Mouse (Mus musculus): ENCODE results near the gene Tex37.

Tex37 gene

DNA sequence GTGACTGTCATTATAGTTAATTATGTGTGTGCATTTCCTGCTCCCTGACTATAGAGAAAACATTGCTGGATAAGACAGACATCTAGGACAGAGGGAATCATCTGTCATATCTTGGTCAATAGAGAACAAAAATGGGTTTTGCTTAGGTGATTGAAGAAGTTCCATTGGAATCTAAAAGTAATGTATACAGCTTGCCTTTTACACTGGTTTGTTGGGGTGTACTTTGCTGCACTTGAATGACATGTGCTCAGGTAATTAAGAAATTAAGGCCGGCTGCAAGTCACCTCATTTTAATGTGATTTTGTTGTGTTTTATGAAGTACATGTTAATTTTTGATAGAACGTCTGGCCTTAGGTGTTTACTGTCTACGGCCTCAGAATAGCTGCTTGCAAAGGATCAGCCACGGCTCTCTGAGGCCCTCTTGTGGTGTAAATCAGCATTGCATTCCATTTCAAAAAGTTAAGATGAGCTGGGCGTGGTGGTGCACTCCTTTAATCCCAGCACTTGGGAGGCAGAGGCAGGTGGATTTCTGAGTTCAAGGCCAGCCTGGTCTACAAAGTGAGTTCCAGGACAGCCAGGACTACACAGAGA lies 37.9 kb downstream of the Tex37 start:
- DNase-seq (ENCODE audit: low spot score): peak; percentile 9

DNA sequence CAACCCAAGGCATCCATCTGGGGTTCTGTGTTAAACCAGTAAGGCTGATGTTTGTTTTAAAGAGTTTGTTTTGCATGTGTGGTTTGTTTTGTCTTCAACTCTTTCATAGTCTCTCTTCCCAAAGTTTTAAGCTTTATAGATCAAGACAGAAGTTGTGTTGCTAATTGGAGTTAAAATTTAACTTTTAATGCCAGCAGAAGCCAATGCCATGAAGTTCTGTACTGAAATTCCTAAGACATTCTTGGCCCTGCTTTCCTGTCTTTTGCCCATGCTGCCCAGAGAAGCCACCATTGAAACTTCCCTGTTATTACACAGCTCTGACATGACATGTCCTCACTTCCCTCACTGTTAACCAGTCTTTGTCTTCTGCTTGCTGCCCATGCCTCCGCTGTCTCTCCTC lies 43.7 kb downstream of the Tex37 start:
- no peak for DNase-seq (ENCODE audit: low spot score)

DNA sequence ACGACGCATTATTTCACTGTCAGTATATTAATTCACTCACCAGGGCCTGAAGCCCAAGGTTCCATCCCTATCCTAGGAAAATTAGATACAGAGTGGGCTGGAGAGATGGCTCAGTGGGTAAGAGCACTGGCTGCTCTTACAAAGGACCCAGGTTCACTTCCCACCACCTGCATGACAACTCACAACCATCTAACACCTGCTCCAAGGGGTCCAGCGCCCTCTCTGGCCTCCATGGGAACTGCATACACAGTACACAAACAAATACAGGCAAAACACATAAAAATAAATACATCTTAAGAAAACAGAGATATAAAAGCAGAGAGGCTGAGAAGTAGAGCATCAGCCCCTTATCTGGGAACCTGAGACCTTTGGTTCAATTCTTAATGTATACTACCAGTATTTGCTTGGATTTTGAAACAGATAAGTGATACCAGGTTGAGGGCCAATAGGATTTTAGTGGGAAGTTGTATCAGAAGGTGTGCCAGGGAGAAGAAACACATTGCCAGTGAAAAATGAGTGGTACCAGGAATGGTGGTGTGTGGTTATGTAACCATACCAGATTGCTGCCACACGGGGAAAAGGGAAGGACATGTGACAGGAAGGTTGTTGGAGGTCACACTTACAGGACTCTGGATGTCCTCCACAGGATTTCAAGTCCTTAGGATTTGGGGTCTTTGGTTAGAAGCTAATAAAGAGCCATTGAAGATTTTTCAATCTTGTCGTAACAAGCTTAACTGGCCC lies 44.5 kb downstream of the Tex37 start:
- no peak for DNase-seq (ENCODE audit: low spot score)

DNA sequence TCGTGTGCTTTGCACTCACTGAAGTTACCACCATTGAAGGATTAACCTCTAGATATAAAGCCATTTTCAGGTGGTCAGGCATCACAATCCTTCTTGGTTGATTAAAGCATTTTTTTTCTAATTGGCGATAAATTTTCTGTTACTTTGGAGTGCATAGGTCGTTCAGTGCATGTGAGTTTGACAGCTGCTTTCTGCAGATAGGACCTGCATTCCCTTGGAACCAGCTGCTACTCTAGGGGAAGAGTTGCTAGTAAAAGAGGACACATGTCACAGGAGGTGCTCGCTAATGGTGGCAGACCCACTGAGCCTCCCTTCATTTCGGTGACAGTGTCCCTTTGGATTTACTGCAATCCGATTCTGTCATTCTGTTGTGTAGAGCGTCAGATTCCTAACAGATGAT lies 46.2 kb downstream of the Tex37 start:
- no peak for DNase-seq (ENCODE audit: low spot score)

DNA sequence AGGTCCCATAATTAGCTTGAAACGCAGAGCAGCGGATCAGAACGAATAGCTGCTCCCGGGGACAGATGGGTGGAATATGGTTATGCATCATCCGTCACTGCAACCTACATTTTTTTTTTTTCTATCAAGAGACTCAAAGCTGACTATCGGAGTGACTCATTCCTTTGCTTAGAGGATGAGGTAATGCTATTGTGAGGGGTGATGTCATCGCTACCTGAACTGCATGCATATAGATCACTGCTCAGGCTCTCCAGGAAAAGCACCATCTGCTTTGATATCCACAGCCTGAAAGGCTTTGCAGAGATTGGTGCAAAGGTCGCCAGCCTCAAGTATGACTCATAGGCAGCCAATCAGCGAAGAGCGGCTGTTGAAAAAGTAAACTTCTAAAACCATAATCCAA lies 46.6 kb downstream of the Tex37 start:
- no peak for DNase-seq (ENCODE audit: low spot score)

DNA sequence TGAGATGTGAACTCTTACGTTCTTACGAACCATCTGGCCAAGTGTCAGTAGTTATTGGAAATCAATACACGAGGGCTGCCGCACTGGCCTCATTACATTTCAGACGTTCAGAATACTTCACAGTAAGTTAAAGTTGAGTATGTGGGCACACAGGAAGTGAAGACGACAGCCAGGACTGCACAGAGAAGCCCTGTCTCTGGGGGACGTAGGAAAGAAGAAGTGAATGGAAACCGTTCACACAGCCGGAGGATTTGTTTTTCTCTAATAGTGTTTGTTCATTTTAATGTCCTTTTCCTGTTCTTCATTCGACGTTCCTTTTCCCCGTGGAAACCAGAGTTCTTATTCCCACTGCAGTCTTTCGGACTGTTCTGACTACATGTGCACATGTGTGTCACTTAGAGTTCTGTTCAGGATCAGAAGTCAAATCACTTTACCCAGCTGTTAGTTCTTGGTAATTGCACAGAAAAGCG lies 47.2 kb downstream of the Tex37 start:
- DNase-seq (ENCODE audit: low spot score): no peak

DNA sequence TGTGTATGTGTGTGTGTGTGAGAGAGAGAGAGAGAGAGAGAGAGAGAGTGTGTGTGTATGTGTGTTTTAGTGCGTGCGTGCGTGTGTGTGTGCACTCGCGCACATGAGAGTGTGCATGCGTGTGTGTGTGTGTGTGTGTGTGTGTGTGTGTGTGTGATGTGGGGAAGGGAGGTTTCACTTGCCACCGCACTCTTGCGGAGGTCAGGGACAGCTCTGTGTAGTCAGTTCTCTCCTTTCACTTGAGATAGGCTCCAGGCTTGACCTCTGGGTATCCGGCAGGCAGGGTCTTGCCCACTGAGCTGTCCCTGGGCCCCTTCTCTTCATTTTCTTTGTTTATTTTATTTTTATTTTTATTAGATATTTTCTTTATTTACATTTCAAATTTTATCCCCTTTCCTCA lies 51.4 kb downstream of the Tex37 start:
- no peak for DNase-seq (ENCODE audit: low spot score)

DNA sequence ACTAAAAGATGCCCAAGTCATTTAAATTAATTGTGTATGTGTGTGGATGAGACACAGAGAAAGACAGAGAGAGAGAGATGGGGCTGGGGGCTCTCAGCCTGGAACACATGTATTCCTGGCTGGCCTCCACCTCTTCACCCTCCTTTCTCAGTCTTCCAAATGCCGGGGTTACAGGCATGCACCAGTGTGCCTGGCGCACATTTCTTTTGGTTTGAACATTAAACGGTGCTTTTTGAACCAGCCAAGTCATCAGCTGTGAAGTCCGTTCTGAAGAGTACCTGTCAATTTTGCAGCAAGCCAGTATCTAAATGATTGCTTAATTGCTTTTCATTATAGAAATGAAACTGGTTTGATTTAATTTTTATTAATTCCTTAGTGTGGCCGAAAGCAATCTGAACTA lies 52.0 kb downstream of the Tex37 start:
- no peak for DNase-seq (ENCODE audit: low spot score)

DNA sequence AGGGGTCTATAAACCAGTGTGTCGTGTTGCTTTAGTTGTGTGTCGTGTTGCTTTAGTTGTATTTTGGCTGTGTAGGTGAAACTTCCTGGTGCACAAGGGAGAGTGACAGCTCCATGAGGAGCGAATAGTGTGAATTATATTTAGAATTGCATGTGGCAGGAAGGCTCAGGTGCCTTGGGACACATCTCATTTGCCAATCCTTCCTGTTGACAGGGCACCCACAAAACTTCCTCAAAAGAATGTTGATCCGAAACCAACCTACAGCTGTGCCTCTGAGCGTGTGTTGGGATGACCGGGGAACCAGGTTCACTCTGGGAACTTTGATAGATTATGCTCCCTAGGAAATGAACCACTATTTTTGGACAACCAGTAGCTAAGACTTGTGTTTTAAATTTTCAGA lies 54.4 kb downstream of the Tex37 start:
- DNase-seq (ENCODE audit: low spot score): no peak

All from ovary, adult 18-20 months (tissue).